Mouse (Mus musculus) cerebellum, postnatal 10 days (tissue): Measurements from ENCODE around the gene Ppfia4.
"Not testable (repeated sequence)": the region's sequence is repeated elsewhere in the genome, so short reads cannot be mapped to it uniquely, and the experiment has no call there.

Source experiments
- DNase-seq, 2 experiments: peaks; one replicate each; pipeline ENCODE4 v3.0.0; 2021; ENCODE audit warnings: mixed read lengths in 2 of 2

Gene Ppfia4

DNA sequence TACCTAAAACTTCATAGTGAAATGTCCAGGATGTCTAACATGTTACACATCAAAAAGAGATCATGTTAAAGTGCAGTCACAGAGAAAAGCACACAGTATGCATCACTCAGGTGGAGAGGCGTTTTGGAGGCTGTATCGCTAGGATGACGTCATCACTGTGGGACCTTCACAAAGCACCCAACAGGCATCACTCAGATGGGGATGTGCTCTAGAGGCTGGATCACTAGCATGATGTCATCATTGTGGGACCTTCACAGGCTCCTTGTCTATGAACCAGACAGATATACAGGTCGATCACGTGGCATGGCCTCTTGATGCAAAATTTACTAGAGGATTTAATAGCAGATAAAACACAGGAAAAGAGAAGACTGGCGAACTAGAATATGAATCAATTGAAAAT is 68.4 kb downstream of the Ppfia4 start:
- DNase-seq = no peak

DNA sequence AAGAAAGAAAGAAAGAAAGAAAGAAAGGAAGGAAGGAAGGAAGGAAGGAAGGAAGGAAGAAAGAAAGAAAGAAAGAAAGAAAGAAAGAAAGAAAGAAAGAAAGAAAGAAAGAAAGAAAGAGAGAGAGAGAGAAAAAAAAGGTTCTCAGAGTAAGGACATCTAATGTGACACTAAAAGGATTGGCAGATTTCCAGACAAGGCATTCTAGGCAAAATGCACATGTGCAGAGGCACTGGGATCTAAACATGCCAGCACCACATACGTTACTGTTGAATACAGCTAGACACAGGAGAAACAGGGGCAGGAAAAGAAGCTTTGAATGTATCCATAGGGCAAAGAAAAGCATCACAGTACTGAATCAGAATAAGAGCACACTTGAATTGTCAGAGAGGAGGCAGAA is 83.0 kb downstream of the Ppfia4 start:
- DNase-seq = not testable (repeated sequence)
